Mouse (Mus musculus) gastrocnemius, postnatal 4 days (tissue): ENCODE data around the gene Exoc3l4. TPM values are rescaled to one million over a fixed set of nuclear protein-coding genes. Genes with fewer than 3 reads are reported as not detected.

Source experiments
- total RNA-seq, 2 experiments: library from RNA; stranded (reverse); gene quantifications; 2 replicates each; pipeline ENCODE4 v1.2.3; 2021

The Exoc3l4 gene
- total RNA-seq, 2 experiments from 2014 or later, result 5.0 to 6.1 TPM

Other genes with a start within 250 kb of the Exoc3l4 start
- gene 4930595D18Rik, start 232.5 kb upstream of the Exoc3l4 start, total RNA-seq, result under 1 TPM in 1 of 2 experiments, not detected in 1; 0.34 TPM
- under 1 TPM in 1 of 2 experiments, not detected in 1; 0.44 TPM for gene Amn, start 145.9 kb upstream of the Exoc3l4 start, total RNA-seq
- gene Cdc42bpb, start 39.3 kb upstream of the Exoc3l4 start, total RNA-seq, result 10 to 100 TPM; 69.1 to 74.5 TPM
- under 1 TPM in 1 of 2 experiments, not detected in 1; 0.59 TPM for gene Lbhd2, start 10.2 kb upstream of the Exoc3l4 start, total RNA-seq
- gene Tnfaip2, start 25.5 kb downstream of the Exoc3l4 start, total RNA-seq, result 10 to 100 TPM in 1 of 2 experiments, 1 to 10 TPM in 1; 7.0 to 10.2 TPM
- gene Gm266, start 68.8 kb downstream of the Exoc3l4 start, total RNA-seq, result 1 to 10 TPM; 6.9 to 7.5 TPM
- gene Eif5, start 121.0 kb downstream of the Exoc3l4 start, total RNA-seq, result 100 to 1,000 TPM; 157 to 160 TPM
- 10 to 100 TPM; 62.1 to 72.5 TPM for gene Mark3, start 157.5 kb downstream of the Exoc3l4 start, total RNA-seq